Mouse (Mus musculus): ENCODE results near the gene Bmp6. TPM values are rescaled to one million over a fixed set of nuclear protein-coding genes. Genes with fewer than 3 reads are reported as not detected.

The Bmp6 gene
- polyA plus RNA-seq, 1 experiment: 193 TPM

- no peak for TF ChIP-seq CTCF (IDR thresholded peaks at IDR 0.05; ENCODE audit: insufficient read depth, low read length)
- no peak for TF ChIP-seq POLR2A (IDR thresholded peaks at IDR 0.05; ENCODE audit: borderline replicate concordance, extremely low read depth, low read depth, low read length)
- Histone ChIP-seq H3K4me1 (ENCODE audit: control insufficient read depth, insufficient read depth, low read length) (peaks cover 5% of the 10 kb centered on the region), H3K4me3 (replicated peaks; ENCODE audit: extremely low read depth, low read depth, low read length) (no peak overlapping the region)
- 30% methylated on average over 5 of the region's 5 CpGs for WGBS
- no peak for DNase-seq
Observed at GRCm38 (mm10) chr13:38351996-38352395, 7.1 kb downstream of the Bmp6 start.

DNA sequence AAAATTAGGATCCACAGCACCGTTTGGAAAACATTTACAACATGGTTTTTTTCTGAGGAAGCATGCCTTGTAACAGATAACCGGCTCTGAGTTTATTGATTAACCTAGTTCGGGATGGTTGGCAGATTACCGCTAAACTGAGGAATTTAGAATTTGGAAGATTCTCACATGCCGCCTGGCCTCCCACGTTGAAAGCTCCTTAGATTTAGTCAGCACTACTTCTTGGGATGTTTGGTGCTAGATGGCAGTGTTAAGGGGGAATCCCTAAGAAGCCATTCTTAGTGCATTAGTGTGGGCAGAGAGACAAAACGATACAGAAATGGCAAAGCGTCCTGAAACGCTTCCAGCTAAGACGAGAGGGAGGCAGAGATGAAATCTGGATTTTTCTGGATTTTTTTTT lies 8.1 kb downstream of the Bmp6 start:
- 47% methylated on average over 10 of the region's 10 CpGs for WGBS
- H3K4me1 ChIP-seq (ENCODE audit: control insufficient read depth, insufficient read depth, low read length): peaks cover 5% of the 10 kb centered on the region
- no peak for DNase-seq
- TF ChIP-seq CTCF (IDR thresholded peaks at IDR 0.05; ENCODE audit: insufficient read depth, low read length): no peak
- no peak for TF ChIP-seq POLR2A (IDR thresholded peaks at IDR 0.05; ENCODE audit: borderline replicate concordance, extremely low read depth, low read depth, low read length)
- no peak overlapping the region for H3K4me3 ChIP-seq (replicated peaks; ENCODE audit: extremely low read depth, low read depth, low read length)

DNA sequence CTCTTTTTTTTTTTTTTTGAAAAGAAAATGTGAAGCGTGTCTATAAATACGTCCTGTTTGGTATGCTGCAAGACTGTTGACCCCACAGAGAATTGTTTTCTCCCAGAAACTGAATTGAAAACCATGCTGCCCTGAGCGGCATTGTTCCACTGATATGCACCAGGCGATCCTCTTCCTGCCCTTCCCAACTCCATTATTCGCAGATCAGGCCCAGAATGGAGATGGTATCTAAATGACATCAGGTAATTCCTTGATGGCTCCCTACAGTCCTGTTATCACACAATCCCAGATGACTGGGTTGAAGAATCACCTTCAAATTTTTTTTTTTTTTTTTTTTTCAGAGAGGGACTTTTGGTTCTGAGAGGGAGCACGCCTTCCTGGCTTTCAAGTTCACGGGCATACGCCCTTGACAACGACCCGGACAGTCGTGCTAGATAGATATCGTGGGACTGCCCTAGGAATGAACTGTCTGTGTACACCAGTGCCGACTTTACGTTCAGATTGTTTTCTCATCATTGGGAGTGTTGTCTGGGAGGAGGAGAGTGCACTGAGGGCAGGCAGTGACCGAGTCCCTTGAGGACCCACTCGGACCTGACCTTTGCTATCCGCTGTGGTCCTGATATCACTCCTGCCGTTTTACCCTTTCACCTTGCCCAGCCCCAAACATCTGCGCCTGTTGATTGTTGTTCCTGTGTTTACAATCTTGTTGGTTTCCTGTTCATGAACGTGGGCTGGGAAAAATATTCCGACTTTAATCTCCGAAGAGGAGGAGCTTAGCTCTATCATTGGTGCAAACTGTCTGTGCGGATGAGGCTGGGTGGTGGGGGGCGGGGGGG lies 8.7 kb downstream of the Bmp6 start:
- WGBS: 32% methylated on average over 24 of the region's 24 CpGs
- no peak for DNase-seq
- H3K4me1 ChIP-seq (ENCODE audit: control insufficient read depth, insufficient read depth, low read length): peaks cover 5% of the 10 kb centered on the region
- H3K4me3 ChIP-seq (replicated peaks; ENCODE audit: extremely low read depth, low read depth, low read length): peak overlapping the region; percentile 10
- TF ChIP-seq CTCF (IDR thresholded peaks at IDR 0.05; ENCODE audit: insufficient read depth, low read length) (no peak), POLR2A (IDR thresholded peaks at IDR 0.05; ENCODE audit: borderline replicate concordance, extremely low read depth, low read depth, low read length) (no peak)

DNA sequence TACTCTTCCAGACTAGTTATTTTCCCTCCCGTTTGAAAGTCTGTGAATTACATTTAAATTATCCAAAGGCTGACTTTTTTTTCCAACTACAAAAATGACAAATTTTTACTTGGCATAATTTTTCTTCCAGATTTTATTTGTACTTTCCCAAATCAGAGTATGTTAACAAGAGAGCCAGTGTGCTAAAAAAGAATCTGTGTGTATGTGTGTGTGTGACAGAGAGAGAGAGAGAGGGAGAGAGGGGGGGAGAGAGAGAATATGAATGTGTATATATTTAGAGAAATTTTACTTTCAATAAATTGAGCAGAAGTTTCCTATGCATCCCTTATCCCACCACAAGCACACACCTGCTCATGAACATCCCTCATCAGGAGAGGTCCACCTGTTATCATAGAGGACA lies 9.4 kb downstream of the Bmp6 start:
- Histone ChIP-seq H3K4me1 (ENCODE audit: control insufficient read depth, insufficient read depth, low read length) (peaks cover 8% of the 10 kb centered on the region), H3K4me3 (replicated peaks; ENCODE audit: extremely low read depth, low read depth, low read length) (no peak overlapping the region)
- 31% methylated on average over 1 of the region's 1 CpGs for WGBS
- TF ChIP-seq CTCF (IDR thresholded peaks at IDR 0.05; ENCODE audit: insufficient read depth, low read length) (no peak), POLR2A (IDR thresholded peaks at IDR 0.05; ENCODE audit: borderline replicate concordance, extremely low read depth, low read depth, low read length) (no peak)
- no peak for DNase-seq

DNA sequence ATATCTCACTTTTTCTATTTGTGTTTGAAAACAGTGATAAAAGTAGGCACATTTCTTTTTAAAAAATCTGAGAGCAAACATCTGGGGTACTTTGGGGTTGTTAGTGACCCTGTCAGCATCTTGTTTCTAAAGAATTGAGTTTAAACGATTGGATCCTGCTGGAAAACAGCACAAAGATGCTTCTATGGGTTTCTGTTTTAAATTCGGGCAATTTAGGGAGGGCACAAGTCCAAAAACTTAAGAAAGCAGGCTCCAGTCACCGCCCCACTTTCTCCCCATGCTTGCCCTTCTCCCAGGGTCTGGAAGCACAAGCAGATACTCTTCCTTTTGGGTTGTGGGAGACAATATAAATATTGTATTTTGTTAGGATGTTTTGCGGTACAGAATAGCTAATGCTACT lies 14.1 kb downstream of the Bmp6 start:
- no peak for DNase-seq
- no peak overlapping the region for H3K4me3 ChIP-seq (replicated peaks; ENCODE audit: extremely low read depth, low read depth, low read length)
- 43% methylated on average over 4 of the region's 4 CpGs for whole genome bisulfite sequencing
- TF ChIP-seq POLR2A (IDR thresholded peaks at IDR 0.05; ENCODE audit: borderline replicate concordance, extremely low read depth, low read depth, low read length): no peak
- no peak for TF ChIP-seq CTCF (IDR thresholded peaks at IDR 0.05; ENCODE audit: insufficient read depth, low read length)
- peaks cover 5% of the 10 kb centered on the region; the same call in 1 of the 2 replicates for H3K4me1 ChIP-seq (ENCODE audit: control insufficient read depth, insufficient read depth, low read length)

- no peak overlapping the region for H3K4me3 ChIP-seq (replicated peaks; ENCODE audit: extremely low read depth, low read depth, low read length)
- no peak for TF ChIP-seq POLR2A (IDR thresholded peaks at IDR 0.05; ENCODE audit: borderline replicate concordance, extremely low read depth, low read depth, low read length)
- no peak for TF ChIP-seq CTCF (IDR thresholded peaks at IDR 0.05; ENCODE audit: insufficient read depth, low read length)
- peaks cover 3% of the 10 kb centered on the region; the same call in 1 of the 2 replicates for H3K4me1 ChIP-seq (ENCODE audit: control insufficient read depth, insufficient read depth, low read length)
- DNase-seq: no peak
- 67% methylated on average over 4 of the region's 4 CpGs for WGBS
Observed at GRCm38 (mm10) chr13:38362751-38363150, 17.8 kb downstream of the Bmp6 start.

DNA sequence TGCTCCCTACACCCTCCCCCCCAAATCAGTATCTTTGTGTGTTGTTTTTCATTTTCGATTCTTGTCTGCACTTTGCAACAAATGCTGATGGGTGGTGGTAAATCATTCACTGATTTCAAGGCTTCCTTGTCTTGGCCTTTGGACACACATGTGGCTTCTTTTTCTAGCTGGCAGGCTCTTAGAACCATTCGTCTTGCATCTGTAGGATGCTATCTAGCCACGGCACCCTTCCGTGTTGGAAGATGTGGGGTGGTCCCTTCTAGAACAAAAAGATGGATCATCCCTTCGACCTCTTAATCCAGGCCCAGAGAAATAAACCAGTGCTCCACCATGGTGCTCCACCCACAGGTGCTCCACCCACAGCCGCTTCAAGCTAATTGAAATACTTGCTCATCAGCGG lies 19.0 kb downstream of the Bmp6 start:
- DNase-seq: no peak
- peaks cover 3% of the 10 kb centered on the region; the same call in 1 of the 2 replicates for H3K4me1 ChIP-seq (ENCODE audit: control insufficient read depth, insufficient read depth, low read length)
- no peak overlapping the region for H3K4me3 ChIP-seq (replicated peaks; ENCODE audit: extremely low read depth, low read depth, low read length)
- TF ChIP-seq POLR2A (IDR thresholded peaks at IDR 0.05; ENCODE audit: borderline replicate concordance, extremely low read depth, low read depth, low read length) (no peak), CTCF (IDR thresholded peaks at IDR 0.05; ENCODE audit: insufficient read depth, low read length) (no peak)
- WGBS: 67% methylated on average over 7 of the region's 7 CpGs

- no peak for DNase-seq
- WGBS: 38% methylated on average over 5 of the region's 5 CpGs
- TF ChIP-seq POLR2A (IDR thresholded peaks at IDR 0.05; ENCODE audit: borderline replicate concordance, extremely low read depth, low read depth, low read length) (no peak), CTCF (IDR thresholded peaks at IDR 0.05; ENCODE audit: insufficient read depth, low read length) (no peak)
Observed at GRCm38 (mm10) chr13:38369624-38370023, 24.7 kb downstream of the Bmp6 start.

GRCm38 (mm10) chr13:38376071-38376470 lies 31.2 kb downstream of the Bmp6 start:
- Histone ChIP-seq H3K4me1 (ENCODE audit: control insufficient read depth, insufficient read depth, low read length) (no peaks in the 10 kb centered on the region; the same call in 1 of the 2 replicates), H3K4me3 (replicated peaks; ENCODE audit: extremely low read depth, low read depth, low read length) (no peak overlapping the region)
- WGBS: 58% methylated on average over 6 of the region's 6 CpGs
- DNase-seq: no peak
- TF ChIP-seq POLR2A (IDR thresholded peaks at IDR 0.05; ENCODE audit: borderline replicate concordance, extremely low read depth, low read depth, low read length): no peak
- TF ChIP-seq CTCF (IDR thresholded peaks at IDR 0.05; ENCODE audit: insufficient read depth, low read length): no peak

More at GRCm38 (mm10) chr13:38369624-38370023, 24.7 kb downstream of the Bmp6 start:
- Histone ChIP-seq H3K4me3 (replicated peaks; ENCODE audit: extremely low read depth, low read depth, low read length) (no peak overlapping the region), H3K4me1 (ENCODE audit: control insufficient read depth, insufficient read depth, low read length) (no peaks in the 10 kb centered on the region; the same call in 1 of the 2 replicates)

GRCm38 (mm10) chr13:38377355-38377754 lies 32.4 kb downstream of the Bmp6 start:
- DNase-seq: no peak
- Histone ChIP-seq H3K4me3 (replicated peaks; ENCODE audit: extremely low read depth, low read depth, low read length) (no peak overlapping the region), H3K4me1 (ENCODE audit: control insufficient read depth, insufficient read depth, low read length) (no peaks in the 10 kb centered on the region; the same call in 1 of the 2 replicates)
- WGBS: 77% methylated on average over 9 of the region's 9 CpGs
- no peak for TF ChIP-seq CTCF (IDR thresholded peaks at IDR 0.05; ENCODE audit: insufficient read depth, low read length)
- no peak for TF ChIP-seq POLR2A (IDR thresholded peaks at IDR 0.05; ENCODE audit: borderline replicate concordance, extremely low read depth, low read depth, low read length)
